ENCODE assay signal across 11 mouse cellular contexts in the genomic region with DNA sequence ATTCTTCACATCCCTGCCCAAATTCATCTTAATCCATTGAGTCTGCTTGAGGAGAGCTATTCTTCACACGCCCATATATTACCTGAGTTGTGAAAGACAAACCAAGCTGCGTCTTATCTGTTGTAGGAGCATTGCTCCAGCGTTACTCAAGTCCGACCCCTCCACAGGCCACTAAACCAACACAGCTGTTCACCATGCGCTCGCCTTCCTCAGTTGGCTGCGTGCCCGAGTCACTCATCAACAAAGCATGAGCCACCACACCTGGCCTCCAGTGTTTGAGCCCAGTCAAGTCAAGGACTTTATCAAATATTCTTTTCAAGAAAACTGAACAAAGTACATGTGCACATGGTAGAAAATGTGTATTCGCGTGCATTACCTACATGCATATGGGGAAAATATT.
A peak's percentile ranks its signal among the peaks of the same experiment; 100 is the strongest.
DNase-seq lines count a peak whose midpoint lies in the region; ATAC-seq and TF ChIP-seq lines count a peak whose summit lies in the region.
"Had no signal": no experiment of that assay in that cellular context is flagged by ENCODE, and none has a peak within 500 bp of the region (broad histone marks: within the 10 kb centered on the region; RNA-seq: fewer than 3 reads in every experiment).

No protein-coding gene starts in this region.

- H3K79me2 ChIP-seq in myocyte (ENCODE audit: control insufficient read depth, insufficient read depth): no peaks in the 10 kb centered on the region

- H3K4me1 ChIP-seq in limb, embryonic 11.5 days (ENCODE audit: control insufficient read depth, insufficient read depth, low read length): no peaks in the 10 kb centered on the region
- H3K4me1 ChIP-seq in limb, embryonic 10.5 days: no peaks in the 10 kb centered on the region; the same call in 1 of the 2 replicates
- no peaks in the 10 kb centered on the region for H3K4me1 ChIP-seq in hindbrain, postnatal 0 days (ENCODE audit: insufficient read depth, low read length)
- H3K4me1 ChIP-seq: heart, embryonic 13.5 days had no signal

- DNase-seq in heart, adult 11 months: peak; percentile 85
- DNase-seq in heart, postnatal 25 days (ENCODE audit: low spot score): no peak
- peak; percentile 43 for DNase-seq in limb, embryonic 11.5 days (ENCODE audit: low spot score)
- DNase-seq in limb, embryonic 10.5 days (ENCODE audit: low spot score): no peak
- DNase-seq in lung, adult 18-20 months: peak; percentile 76 to 78
- no peak for DNase-seq in hindbrain, postnatal 0 days (ENCODE audit: low spot score)
- no peak for DNase-seq in testis, postnatal 10 days (ENCODE audit: low spot score)
- DNase-seq: kidney, adult 18-20 months; layer of hippocampus, adult 9-11 months had no signal

- H3K36me3 ChIP-seq in limb, embryonic 11.5 days (ENCODE audit: control insufficient read depth, insufficient read depth, low read length): no peaks in the 10 kb centered on the region
- H3K36me3 ChIP-seq in limb, embryonic 10.5 days: no peaks in the 10 kb centered on the region
- no peaks in the 10 kb centered on the region for H3K36me3 ChIP-seq in myocyte (ENCODE audit: control insufficient read depth, insufficient read depth)
- H3K36me3 ChIP-seq in hindbrain, postnatal 0 days (ENCODE audit: insufficient read depth, low read length): no peaks in the 10 kb centered on the region
- H3K36me3 ChIP-seq: heart, embryonic 13.5 days had no signal

- no peak for ATAC-seq in limb, embryonic 11.5 days (ENCODE audit: insufficient number of reproducible peaks, low FRiP score, low TSS enrichment, low read depth)
- ATAC-seq in hindbrain, postnatal 0 days: no peak

- no peak overlapping the region for H3K9ac ChIP-seq in limb, embryonic 11.5 days (ENCODE audit: low read length)
- H3K9ac ChIP-seq in hindbrain, postnatal 0 days (replicated peaks; ENCODE audit: low read length): no peak overlapping the region
- H3K9ac ChIP-seq: heart, embryonic 13.5 days had no signal

- no peak overlapping the region for H3K4me3 ChIP-seq in limb, embryonic 11.5 days (ENCODE audit: low read depth, low read length)
- no peak overlapping the region for H3K4me3 ChIP-seq in limb, embryonic 10.5 days
- no peak overlapping the region for H3K4me3 ChIP-seq in myocyte
- no peak overlapping the region for H3K4me3 ChIP-seq in hindbrain, postnatal 0 days (ENCODE audit: low read length)
- H3K4me3 ChIP-seq: heart, embryonic 13.5 days had no signal

- no peak overlapping the region for H3ac ChIP-seq in myocyte (ENCODE audit: control insufficient read depth, insufficient read length)

- intact Hi-C loops in heart, postnatal 25 days (cut with DNase I): no loop called here

- TF ChIP-seq CTCF in hindbrain, postnatal 0 days (IDR thresholded peaks at IDR 0.05; ENCODE audit: low read depth): no peak

- no peak overlapping the region for H3K4me2 ChIP-seq in limb, embryonic 11.5 days (ENCODE audit: low read depth, severe bottlenecking)
- H3K4me2 ChIP-seq in myocyte (ENCODE audit: low read depth): no peak overlapping the region
- no peak overlapping the region for H3K4me2 ChIP-seq in hindbrain, postnatal 0 days (ENCODE audit: low read depth, low read length)
- H3K4me2 ChIP-seq: heart, embryonic 13.5 days had no signal

- 70% methylated on average over 10 of the region's 10 CpGs for WGBS in limb, embryonic 11.5 days
- WGBS in limb, embryonic 10.5 days: 75% methylated on average over 10 of the region's 10 CpGs
- 59% methylated on average over 10 of the region's 10 CpGs for WGBS in hindbrain, postnatal 0 days

- no peak for TF ChIP-seq POLR2A in myocyte (IDR thresholded peaks at IDR 0.05; ENCODE audit: insufficient read length, low read depth)

- H3K9me3 ChIP-seq in limb, embryonic 11.5 days (ENCODE audit: control insufficient read depth, low read length): no peaks in the 10 kb centered on the region
- H3K9me3 ChIP-seq in limb, embryonic 10.5 days (replicated peaks): no peaks in the 10 kb centered on the region
- no peaks in the 10 kb centered on the region for H3K9me3 ChIP-seq in hindbrain, postnatal 0 days (ENCODE audit: low read length)
- H3K9me3 ChIP-seq: heart, embryonic 13.5 days had no signal

- no peaks in the 10 kb centered on the region for H3K27me3 ChIP-seq in limb, embryonic 11.5 days (ENCODE audit: control insufficient read depth, insufficient read depth, low read length)
- no peaks in the 10 kb centered on the region for H3K27me3 ChIP-seq in limb, embryonic 10.5 days (ENCODE audit: low read depth, poor library complexity, severe bottlenecking)
- H3K27me3 ChIP-seq in myocyte (ENCODE audit: control insufficient read depth, insufficient read depth, insufficient read length): no peaks in the 10 kb centered on the region
- no peaks in the 10 kb centered on the region for H3K27me3 ChIP-seq in hindbrain, postnatal 0 days (ENCODE audit: insufficient read depth, low read length)
- H3K27me3 ChIP-seq: heart, embryonic 13.5 days had no signal

- no peak overlapping the region for H3K27ac ChIP-seq in limb, embryonic 11.5 days (replicated peaks; ENCODE audit: low read depth, low read length)
- H3K27ac ChIP-seq in limb, embryonic 10.5 days: no peak overlapping the region
- no peak overlapping the region for H3K27ac ChIP-seq in hindbrain, postnatal 0 days
- H3K27ac ChIP-seq: heart, embryonic 13.5 days had no signal

TF ChIP-seq in myocyte, 11 proteins besides CTCF, POLR2A, EP300 and RAD21:
- TF ChIP-seq TCF12 (IDR thresholded peaks at IDR 0.05; ENCODE audit: insufficient read depth, poor library complexity, severe bottlenecking) (no peak), MYOD1 (IDR thresholded peaks at IDR 0.05; ENCODE audit: control insufficient read depth in 1 of 3, insufficient read length in 2 of 3, low read depth in 2 of 3) (peak in 2 of 3 experiments; percentile 45), MYOG (IDR thresholded peaks at IDR 0.05; ENCODE audit: control insufficient read depth in 1 of 3, insufficient read depth in 1 of 3, insufficient read length in 2 of 3, low read depth in 2 of 3) (peak in 2 of 3 experiments; percentile 47 to 79)

Comparison
In these comparisons a context has a peak if more than half of its experiments do, and no peak if none do; other contexts are left out.
1. DNase-seq: peak in heart, adult 11 months (single experiment), limb, embryonic 11.5 days (single experiment) and lung, adult 18-20 months (2 of 2); none in heart, postnatal 25 days (single experiment), limb, embryonic 10.5 days (single experiment), hindbrain, postnatal 0 days (single experiment) and testis, postnatal 10 days (single experiment).